Mouse (Mus musculus) midbrain, embryonic 11.5 days (tissue): ENCODE measurements around the gene Micu2. TPM values are rescaled to one million over a fixed set of nuclear protein-coding genes. Genes with fewer than 3 reads are reported as not detected.
"Not testable (repeated sequence)": the region's sequence is repeated elsewhere in the genome, so short reads cannot be mapped to it uniquely, and the experiment has no call there.

Source experiments
- ATAC-seq: fragments of 200-750 bp; cut with Nextera tagmentation; 2 replicates; pipeline ENCODE4 v1.8.0; 2017; ENCODE audit warnings: moderate TSS enrichment, moderate library complexity; ENCODE audit not compliant: low FRiP score
- DNase-seq: peaks from one replicate; pipeline ENCODE4 v3.0.0; 2015; ENCODE audit warnings: low spot score; ENCODE audit errors: missing footprints
- H3K27ac ChIP-seq: fragments of 300-500 bp; sonication (generic); 2 replicates; pipeline ENCODE4 v1.5.1; 2014; ENCODE audit warnings: low read depth, low read length
- H3K27me3 ChIP-seq: fragments of 300-500 bp; sonication (generic); 2 replicates; pipeline ENCODE4 v1.6.1; 2014; ENCODE audit warnings: mild to moderate bottlenecking, low read length, moderate library complexity, mixed read lengths; ENCODE audit not compliant: control insufficient read depth, insufficient read depth
- H3K36me3 ChIP-seq: fragments of 300-500 bp; sonication (generic); 2 replicates; pipeline ENCODE4 v1.6.1; 2014; ENCODE audit warnings: mild to moderate bottlenecking, low read length, moderate library complexity, mixed read lengths; ENCODE audit not compliant: control insufficient read depth, insufficient read depth
- H3K4me1 ChIP-seq: fragments of 300-500 bp; sonication (generic); 2 replicates; pipeline ENCODE4 v1.6.1; 2014; ENCODE audit warnings: low read length; ENCODE audit not compliant: control insufficient read depth, insufficient read depth
- H3K4me2 ChIP-seq: fragments of 300-500 bp; sonication (generic); 2 replicates; pipeline ENCODE4 v1.6.1; 2014; ENCODE audit warnings: mild to moderate bottlenecking, moderate library complexity
- H3K4me3 ChIP-seq: fragments of 300-500 bp; sonication (generic); 2 replicates; pipeline ENCODE4 v1.5.1; 2014; ENCODE audit warnings: low read depth, low read length
- H3K9ac ChIP-seq: fragments of 300-500 bp; sonication (generic); 2 replicates; pipeline ENCODE4 v1.6.1; 2014; ENCODE audit warnings: low read length
- H3K9me3 ChIP-seq: fragments of 300-500 bp; sonication (generic); 2 replicates; pipeline ENCODE4 v1.6.1; 2016; ENCODE audit warnings: low read length; ENCODE audit not compliant: control insufficient read depth
- WGBS: fragments of 180-500 bp; shearing (Covaris S2); extraction: QIAGEN DNeasy Blood & Tissue Kit; methylation state at CpG from one replicate; pipeline ENCODE4 v1.1.7; 2014; 5-methylcytosine and 5-hydroxymethylcytosine counted together
- polyA plus RNA-seq: library from polyadenylated mRNA; unstranded; fragments of >200 nt; fragmentation: Nextera tagmentation; extraction: Ambion mirVana; gene quantifications from 2 replicates; pipeline ENCODE4 v1.2.1, GENCODE M21; 2014

Gene Micu2
- polyA plus RNA-seq, 1 experiment from 2014 or later, result 54.5 TPM

DNA sequence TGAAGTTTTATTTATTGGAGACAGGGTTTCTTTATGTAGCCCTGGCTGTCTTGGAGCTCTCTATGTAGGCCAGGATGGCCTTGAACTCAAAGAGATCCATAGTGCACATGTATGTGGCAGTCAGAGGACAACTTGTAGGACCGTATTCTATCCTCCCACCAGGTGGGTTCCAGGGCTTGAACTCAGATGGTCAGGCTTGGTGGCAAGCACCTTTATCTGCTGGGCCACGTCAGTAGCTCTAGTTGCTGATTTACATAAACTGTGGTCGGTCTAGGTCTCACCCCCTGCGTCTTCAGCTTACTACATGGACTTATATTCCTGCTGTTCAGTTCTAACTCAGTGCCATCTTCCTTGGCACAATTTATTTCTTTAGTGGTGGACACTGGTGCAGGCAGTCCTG is 87.7 kb downstream of the Micu2 start:
- ATAC-seq (peak; percentile 24; the same call in 1 of the 2 replicates), DNase-seq (no peak)
- Histone ChIP-seq H3K36me3 (no peaks in the 10 kb centered on the region), H3K4me3 (no peak overlapping the region), H3K9me3 (no peaks in the 10 kb centered on the region), H3K4me2 (no peak overlapping the region), H3K4me1 (no peaks in the 10 kb centered on the region), H3K9ac (no peak overlapping the region), H3K27me3 (no peaks in the 10 kb centered on the region), H3K27ac (no peak overlapping the region)
- WGBS, result 68% methylated on average over 4 of the region's 4 CpGs

- Histone ChIP-seq H3K9me3 (no peaks in the 10 kb centered on the region), H3K4me1 (no peaks in the 10 kb centered on the region), H3K4me3 (peak overlapping the region; percentile 19; the same call in 1 of the 2 replicates), H3K36me3 (no peaks in the 10 kb centered on the region), H3K27ac (no peak overlapping the region), H3K4me2 (peak overlapping the region; percentile 48), H3K27me3 (no peaks in the 10 kb centered on the region), H3K9ac (peak overlapping the region; percentile 54)
- ATAC-seq (peak; percentile 91), DNase-seq (peak; percentile 99)
- whole genome bisulfite sequencing, result 21% methylated on average over 26 of the region's 26 CpGs
Measured at GRCm38 (mm10) chr14:57910501-57911068, 88.5 kb downstream of the Micu2 start.

DNA sequence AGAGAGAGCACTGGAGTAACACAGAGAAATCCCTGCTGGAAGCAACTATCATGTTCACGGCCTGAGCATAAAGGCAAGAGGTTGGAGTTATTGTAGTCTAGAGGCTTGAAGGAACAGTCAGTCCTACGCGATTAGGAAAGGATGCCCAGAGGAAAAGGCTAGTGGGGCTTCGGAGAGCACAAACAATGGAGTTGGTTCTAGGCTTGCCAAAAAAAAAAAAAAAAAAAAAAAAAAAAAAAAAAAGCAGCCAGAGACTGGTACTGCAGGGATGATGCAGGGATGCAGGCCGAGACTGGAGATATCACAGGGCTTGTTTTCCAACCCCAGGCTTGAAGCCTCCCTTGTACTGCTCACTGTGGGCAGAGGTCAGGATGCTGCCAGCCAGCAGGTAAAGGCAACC is 89.8 kb downstream of the Micu2 start:
- no peak overlapping the region for H3K27ac ChIP-seq
- 82% methylated on average over 5 of the region's 5 CpGs for WGBS
- H3K4me1 ChIP-seq, result no peaks in the 10 kb centered on the region
- no peak overlapping the region for H3K4me3 ChIP-seq
- H3K4me2 ChIP-seq, result no peak overlapping the region
- H3K36me3 ChIP-seq, result no peaks in the 10 kb centered on the region
- ATAC-seq, result no peak
- no peaks in the 10 kb centered on the region for H3K9me3 ChIP-seq
- no peaks in the 10 kb centered on the region for H3K27me3 ChIP-seq
- H3K9ac ChIP-seq, result no peak overlapping the region
- DNase-seq, result no peak

DNA sequence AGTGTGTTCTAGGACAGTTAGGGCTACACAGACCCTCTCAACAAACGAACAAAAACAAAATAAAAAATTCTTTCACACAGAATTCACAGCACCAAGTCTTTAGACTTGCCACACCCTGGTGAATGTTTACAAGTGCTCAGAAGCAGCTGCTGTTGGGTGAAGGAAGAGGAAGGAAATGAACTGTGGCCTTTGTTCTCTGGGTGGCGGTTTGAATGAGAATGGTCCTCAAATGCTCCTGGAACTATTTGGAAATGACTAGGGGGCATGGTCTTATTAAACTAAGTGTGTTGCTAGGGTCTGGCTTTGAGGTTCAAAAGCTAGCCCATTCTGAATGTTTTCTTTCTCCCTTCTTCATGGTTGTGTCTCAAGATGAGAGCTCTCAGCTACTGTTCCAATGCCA is 90.6 kb downstream of the Micu2 start:
- Histone ChIP-seq H3K4me3 (no peak overlapping the region), H3K36me3 (no peaks in the 10 kb centered on the region), H3K27me3 (no peaks in the 10 kb centered on the region), H3K4me1 (no peaks in the 10 kb centered on the region), H3K9ac (no peak overlapping the region), H3K27ac (no peak overlapping the region), H3K4me2 (no peak overlapping the region), H3K9me3 (no peaks in the 10 kb centered on the region)
- 63% methylated on average over 2 of the region's 2 CpGs for WGBS
- ATAC-seq (no peak), DNase-seq (peak; percentile 66)

DNA sequence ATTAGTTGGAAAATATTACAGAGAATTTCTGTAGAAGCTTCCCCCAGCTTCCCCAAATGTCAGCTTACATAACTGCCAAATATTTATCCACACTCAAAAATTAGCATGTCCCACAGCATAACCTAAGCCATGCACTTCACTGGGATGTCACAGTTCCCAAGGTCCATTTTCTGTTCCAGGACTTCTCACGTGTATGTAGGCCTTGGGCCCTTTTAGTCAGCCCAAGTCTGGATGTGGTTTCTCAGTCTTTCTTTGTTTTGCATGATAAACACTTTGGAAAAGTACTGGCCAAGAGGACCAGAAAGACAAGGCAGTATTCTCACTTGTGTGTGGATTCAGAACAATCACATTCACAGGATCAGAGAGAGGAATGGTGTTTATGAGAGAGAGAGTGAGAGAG is 97.1 kb downstream of the Micu2 start:
- ATAC-seq (no peak), DNase-seq (no peak)
- no peaks in the 10 kb centered on the region for H3K36me3 ChIP-seq
- WGBS, result 70% methylated on average over 1 of the region's 1 CpGs
- no peaks in the 10 kb centered on the region for H3K27me3 ChIP-seq
- no peak overlapping the region for H3K27ac ChIP-seq
- no peaks in the 10 kb centered on the region for H3K4me1 ChIP-seq
- H3K9ac ChIP-seq, result no peak overlapping the region
- no peaks in the 10 kb centered on the region for H3K9me3 ChIP-seq
- H3K4me2 ChIP-seq, result no peak overlapping the region
- H3K4me3 ChIP-seq, result no peak overlapping the region

- no peaks in the 10 kb centered on the region for H3K9me3 ChIP-seq
- 98% methylated on average over 12 of the region's 12 CpGs for WGBS
- no peaks in the 10 kb centered on the region for H3K4me1 ChIP-seq
- no peak overlapping the region for H3K9ac ChIP-seq
- H3K27me3 ChIP-seq, result no peaks in the 10 kb centered on the region
- no peak overlapping the region for H3K4me3 ChIP-seq
- no peak overlapping the region for H3K4me2 ChIP-seq
- ATAC-seq (no peak), DNase-seq (no peak)
- no peaks in the 10 kb centered on the region for H3K36me3 ChIP-seq
- H3K27ac ChIP-seq, result no peak overlapping the region
Measured at GRCm38 (mm10) chr14:57896882-57897281, 102.2 kb downstream of the Micu2 start.

DNA sequence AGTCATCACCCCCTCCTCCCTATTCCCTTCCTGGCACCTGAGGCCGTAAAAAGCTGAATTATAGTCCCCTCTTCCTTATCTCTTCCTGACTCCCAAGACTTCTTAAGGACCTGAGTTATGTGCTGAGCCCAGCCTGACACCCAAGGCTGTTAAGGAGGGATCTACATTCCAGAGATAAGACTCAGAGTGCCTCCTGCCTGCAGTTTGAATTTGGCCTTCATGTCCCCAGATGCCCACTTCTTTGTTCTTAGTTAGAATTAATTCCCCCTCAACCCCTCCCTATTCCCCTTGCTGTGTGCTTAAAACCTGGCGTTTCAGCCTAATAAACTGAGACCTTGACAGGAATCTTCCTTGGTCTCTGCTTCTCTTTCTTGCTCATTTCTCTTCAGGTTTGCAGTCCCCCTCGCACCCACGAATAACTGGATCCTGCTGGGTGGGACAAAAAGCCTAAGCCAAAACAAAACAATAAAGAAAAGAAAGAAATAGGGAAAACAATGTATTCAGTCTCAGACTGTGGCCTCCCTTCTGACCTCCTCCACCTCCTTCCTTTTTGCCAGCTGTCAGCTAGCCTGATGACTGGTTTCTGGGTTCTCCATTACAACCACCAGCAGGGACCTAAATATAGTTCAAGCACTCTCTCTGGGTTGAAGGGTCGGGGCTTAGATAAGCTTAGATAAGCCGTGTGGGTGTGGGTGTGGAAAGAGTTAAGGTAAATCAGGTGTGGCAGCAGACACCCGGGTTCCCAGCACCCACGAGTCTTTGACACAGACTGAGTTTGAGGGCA is 102.8 kb downstream of the Micu2 start:
- not testable (repeated sequence) for H3K4me1 ChIP-seq, H3K4me3 ChIP-seq, DNase-seq, H3K9me3 ChIP-seq, H3K4me2 ChIP-seq, H3K27ac ChIP-seq, ATAC-seq, H3K9ac ChIP-seq, H3K36me3 ChIP-seq, H3K27me3 ChIP-seq
- 71% methylated on average over 8 of the region's 8 CpGs for WGBS

- Histone ChIP-seq H3K27me3 (no peaks in the 10 kb centered on the region), H3K4me3 (no peak overlapping the region), H3K27ac (no peak overlapping the region), H3K4me2 (no peak overlapping the region), H3K9ac (no peak overlapping the region), H3K9me3 (no peaks in the 10 kb centered on the region), H3K4me1 (no peaks in the 10 kb centered on the region), H3K36me3 (no peaks in the 10 kb centered on the region)
- ATAC-seq (no peak), DNase-seq (no peak)
- WGBS, result 75% methylated on average over 2 of the region's 2 CpGs
Measured at GRCm38 (mm10) chr14:57894346-57894745, 104.7 kb downstream of the Micu2 start.

GRCm38 (mm10) chr14:57892961-57893360 is 106.1 kb downstream of the Micu2 start:
- Histone ChIP-seq H3K36me3 (no peaks in the 10 kb centered on the region), H3K9me3 (no peaks in the 10 kb centered on the region), H3K9ac (no peak overlapping the region), H3K4me2 (no peak overlapping the region), H3K4me1 (no peaks in the 10 kb centered on the region), H3K4me3 (no peak overlapping the region), H3K27me3 (no peaks in the 10 kb centered on the region), H3K27ac (no peak overlapping the region)
- DNase-seq (no peak), ATAC-seq (no peak)
- WGBS, result 100% methylated on average over 1 of the region's 1 CpGs
